Mouse (Mus musculus): Measurements from ENCODE around the gene 4930432K21Rik. TPM values are rescaled to one million over a fixed set of nuclear protein-coding genes. Genes with fewer than 3 reads are reported as not detected.

4930432K21Rik gene
- total RNA-seq, 2 experiments from 2014 or later: 0.33 to 0.37 TPM

DNA sequence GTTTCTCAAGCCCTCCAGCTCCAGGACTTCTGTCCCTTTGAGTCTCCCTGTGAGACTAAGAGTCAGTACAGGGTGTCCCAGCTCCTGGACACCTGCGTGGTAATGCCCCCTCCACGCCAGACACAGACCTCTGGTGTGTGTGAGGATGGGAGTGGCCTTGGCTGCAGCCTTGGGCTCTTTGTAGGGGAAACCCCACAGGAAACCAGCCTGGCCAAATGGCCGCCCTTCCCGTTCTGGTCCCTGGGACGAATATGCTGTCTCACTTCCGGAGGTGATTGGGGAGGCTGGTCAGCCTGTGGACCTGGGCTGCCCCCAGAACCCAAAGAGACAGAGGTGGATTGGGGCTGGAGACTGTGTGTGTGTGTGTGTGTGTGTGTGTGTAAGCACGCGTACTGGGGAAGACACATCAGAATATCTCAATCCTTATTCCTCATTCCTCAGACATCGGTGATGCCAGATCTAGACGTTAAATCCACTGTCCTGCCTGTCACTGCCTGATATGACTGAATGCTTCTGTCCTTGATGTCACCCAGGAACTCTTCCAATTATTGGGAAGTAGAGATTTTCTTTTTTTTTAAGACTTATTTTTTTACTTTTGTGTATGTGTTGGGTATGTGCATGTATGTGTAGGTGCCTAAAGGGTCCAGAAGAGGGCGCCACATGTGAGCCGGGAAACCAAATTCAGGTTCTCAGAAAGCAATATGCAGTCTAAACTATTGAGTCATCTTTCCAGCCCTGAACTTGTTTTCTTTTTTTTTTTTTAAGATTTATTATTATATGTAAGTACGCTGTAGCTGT lies 56.3 kb downstream of the 4930432K21Rik start:
- intact Hi-C loops (cut with DNase I): loop anchor here (5.0 kb wide), 1 partner anchor 458 kb away; the partner anchor contains the start of gene Ier2
- DNase-seq: peak; percentile 84 to 87

DNA sequence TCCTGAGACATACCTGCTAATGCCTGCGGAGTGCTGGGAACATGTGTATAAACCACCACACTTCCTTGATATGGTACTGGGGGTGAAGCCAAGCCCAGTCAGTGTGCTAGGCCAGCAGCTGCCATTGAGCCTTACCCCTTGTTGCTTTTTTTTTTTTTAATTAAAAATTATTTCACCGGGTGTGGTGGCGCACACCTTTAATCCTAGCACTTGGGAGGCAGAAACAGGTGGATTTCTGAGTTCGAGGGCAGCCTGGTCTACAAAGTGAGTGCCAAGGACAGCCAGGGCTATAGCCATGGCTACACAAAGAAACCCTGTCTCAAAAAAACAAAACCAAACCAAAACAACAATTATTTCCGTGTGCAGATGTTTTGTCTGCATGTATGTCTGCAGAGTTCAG lies 57.2 kb downstream of the 4930432K21Rik start:
- intact Hi-C loops (cut with DNase I): no loop called here

DNA sequence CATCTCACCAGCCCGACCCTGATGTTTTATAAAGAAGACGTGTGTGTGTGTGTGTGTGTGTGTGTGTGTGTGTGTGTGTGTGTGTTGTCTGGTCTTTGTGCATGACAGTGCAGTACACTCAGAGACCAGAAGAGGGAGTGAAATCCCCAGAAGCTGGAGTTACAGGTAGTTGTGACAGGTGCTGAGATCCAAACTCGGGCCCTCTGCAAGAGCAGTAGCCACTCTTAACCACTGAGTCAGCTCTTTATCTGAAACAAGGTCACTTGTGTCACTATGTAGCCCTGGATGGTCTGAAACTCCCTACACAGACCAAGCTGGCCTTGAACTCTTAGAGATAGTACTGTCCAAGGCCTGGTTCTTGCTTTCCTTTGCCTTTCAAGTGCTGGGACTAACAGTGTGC lies 58.8 kb downstream of the 4930432K21Rik start:
- DNase-seq: no peak
- intact Hi-C loops (cut with DNase I): no loop called here

More for the DNA sequence above, 57.2 kb downstream of the 4930432K21Rik start:
- no peak for DNase-seq

DNA sequence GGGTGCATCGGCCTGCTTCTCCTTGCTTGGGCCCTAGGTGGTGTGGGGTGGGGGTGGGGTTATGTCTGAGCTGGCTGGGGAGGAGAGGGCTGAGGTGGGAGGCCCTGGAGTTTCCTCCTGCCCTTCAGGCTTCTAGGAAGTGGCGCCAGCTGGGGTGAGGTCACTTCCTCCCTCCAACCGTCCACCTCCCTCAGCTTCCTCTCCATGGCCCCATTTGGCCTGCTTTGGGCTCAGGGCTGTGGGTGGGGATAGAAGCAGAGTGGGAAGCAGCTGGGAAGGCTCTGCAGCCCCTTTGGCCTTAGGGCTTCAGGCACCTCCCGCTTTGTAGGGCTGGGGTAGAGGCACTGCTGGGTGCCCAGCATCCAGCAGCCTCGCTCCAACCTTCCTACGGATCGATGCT lies 60.0 kb downstream of the 4930432K21Rik start:
- intact Hi-C loops (cut with DNase I): no loop called here
- peak; percentile 76 to 82 for DNase-seq

DNA sequence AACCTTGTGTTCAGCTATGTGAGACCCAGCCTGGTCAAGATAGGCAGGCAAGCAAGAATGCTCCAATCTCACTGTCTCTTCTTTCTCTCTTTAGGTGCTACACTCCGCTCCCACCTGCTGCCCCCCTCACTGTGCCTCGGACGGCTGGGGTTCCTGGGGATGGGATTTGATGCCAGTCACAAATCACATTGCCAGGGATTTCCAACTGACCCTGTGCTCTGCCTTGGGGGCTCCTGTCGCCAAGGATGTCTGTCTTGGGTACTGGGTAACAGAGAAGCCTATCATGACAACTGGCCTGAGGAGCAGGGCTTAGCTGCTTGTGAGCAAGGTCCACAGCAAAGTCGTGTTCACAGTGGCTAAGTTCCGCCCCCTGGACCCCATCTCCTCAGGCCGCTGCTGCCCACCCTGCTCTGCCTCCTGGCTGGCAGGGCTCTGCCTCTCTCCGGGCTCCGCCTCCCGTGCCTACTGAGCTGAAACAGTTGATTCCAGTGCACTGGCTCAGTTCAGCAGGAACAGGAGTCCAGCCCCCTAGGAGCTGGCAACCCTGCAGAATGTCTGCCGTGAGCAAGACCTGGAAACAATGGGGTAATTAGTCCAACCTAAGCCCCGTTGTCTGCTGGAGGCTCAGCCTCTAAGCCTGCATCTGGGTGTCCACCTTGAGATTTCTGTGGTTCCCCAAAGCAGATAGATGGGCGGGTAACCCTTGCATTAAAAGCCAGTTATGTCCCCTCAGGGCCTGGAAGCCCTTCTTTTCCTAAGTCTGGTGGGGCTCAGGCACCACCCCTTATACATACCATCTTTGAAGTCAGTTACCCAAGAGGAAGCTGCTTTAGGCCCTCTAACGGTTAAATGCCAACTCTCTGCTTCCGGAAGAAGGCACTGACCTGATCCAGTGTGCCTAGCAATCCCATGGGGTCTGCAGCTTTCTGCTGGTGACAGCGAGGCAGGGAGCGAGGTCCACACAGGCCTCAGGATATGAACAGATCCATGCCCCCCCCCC lies 60.9 kb downstream of the 4930432K21Rik start:
- no peak for DNase-seq

DNA sequence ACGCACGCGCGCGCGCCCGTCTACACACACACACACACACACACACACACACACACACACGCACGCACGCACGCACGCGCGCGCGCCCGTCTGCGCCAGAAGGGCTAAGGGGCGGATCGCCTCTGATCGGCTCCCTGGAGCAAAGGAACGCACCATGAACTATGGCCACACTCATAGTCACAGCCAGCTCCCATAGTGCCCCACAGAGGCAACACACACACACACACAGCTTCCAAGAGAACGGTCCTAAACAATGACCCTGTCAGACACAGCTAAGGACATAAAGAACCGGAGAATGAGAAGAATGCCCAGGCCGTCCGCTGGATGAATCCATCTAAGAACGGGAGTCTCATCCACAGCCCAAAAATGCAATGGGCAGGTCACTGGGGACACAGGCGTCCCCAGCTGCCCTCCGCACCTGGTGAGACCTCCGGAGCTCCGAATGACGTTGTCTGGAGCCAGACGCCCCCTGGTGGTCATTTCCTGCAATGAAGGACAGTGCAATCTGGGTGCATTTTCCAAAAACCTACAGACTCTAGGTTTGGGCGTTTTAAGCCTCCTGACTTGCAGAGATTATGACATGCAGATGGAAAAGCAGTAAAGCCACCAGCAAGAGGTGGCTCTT lies 62.5 kb downstream of the 4930432K21Rik start:
- DNase-seq: peak; percentile 84 to 92
- intact Hi-C loops (cut with DNase I): no loop called here

More for the DNA sequence above, 60.9 kb downstream of the 4930432K21Rik start:
- intact Hi-C loops (cut with DNase I): no loop called here

DNA sequence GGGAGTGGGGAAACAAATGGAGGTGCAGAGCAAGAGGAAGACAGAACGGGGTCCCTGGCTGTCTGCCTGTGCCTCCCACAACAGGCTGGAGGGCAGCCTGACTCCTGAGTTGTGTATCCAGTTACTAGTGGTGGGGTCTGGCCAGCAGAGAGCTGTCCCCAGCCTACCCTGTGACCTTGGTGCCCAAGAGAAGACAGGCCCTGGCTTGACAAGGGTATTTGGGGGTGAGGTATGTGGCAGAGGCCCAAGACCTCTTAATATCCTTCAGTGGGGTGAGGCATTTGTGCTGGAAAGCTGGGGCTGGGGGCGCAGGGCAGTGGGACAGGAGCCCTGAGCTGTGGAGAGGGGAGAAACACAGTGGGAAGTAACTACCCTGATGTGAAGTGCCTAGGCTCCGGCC lies 63.4 kb downstream of the 4930432K21Rik start:
- peak in 1 of 2 experiments; percentile 56 for DNase-seq
- intact Hi-C loops (cut with DNase I): loop anchor here (1.0 kb wide), 1 partner anchor 25 kb away; no protein-coding TSS in a partner anchor

DNA sequence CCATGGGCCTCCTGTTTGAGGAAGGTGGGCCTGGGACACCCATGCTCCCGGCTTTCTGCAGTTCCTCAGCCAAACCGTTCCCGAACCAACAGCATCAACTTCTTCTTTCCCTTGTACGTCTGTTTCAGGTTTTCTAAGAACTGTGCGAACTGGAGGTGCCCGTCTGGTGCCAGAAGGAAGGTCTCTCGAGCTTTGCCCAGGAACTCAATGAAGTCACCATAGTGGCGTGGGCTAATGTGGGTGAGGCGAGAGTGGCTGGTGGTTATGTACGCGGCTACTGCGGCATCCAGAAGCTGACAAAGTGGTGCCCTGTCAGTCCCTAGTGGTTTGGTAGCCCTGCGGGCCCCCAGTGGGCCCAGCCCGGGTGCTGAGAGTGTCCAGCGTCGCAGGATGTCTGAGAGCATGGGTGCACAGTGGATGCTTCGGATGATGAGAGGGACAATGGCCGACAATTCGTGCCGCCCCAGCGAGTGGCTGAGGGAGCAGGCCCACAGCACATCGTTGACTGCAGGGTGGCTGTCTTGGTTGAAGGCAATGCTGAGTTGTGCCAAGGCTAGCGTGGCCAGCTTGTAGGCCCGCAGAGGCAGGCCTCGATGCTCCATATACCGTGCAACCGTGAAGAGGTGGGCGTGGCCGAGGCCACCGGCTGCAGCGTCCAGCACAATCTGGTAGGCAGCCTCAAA lies 64.2 kb downstream of the 4930432K21Rik start:
- intact Hi-C loops (cut with DNase I): loop anchor here (1.0 kb wide), 1 partner anchor 26 kb away; no protein-coding TSS in a partner anchor
- no peak for DNase-seq

DNA sequence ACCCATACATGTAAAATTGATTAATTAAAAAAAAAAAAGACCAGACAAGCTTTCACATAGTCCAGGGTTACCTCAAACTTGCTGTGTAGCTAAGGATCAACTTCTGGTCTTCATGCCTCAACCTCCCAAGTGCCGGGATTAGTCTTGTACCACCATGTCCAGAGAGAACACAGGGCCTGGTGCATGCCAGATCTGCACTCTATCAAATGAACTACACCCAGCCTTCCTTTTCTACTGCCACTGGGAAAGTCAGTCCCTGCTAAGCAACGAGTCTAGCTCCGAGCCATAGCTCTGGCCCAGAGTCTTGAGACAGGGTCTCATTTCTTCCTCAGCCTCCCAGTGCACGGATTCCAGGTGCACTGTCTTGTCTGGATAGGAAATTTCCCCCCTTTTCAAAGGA lies 65.5 kb downstream of the 4930432K21Rik start:
- intact Hi-C loops (cut with DNase I): no loop called here
- DNase-seq: no peak

DNA sequence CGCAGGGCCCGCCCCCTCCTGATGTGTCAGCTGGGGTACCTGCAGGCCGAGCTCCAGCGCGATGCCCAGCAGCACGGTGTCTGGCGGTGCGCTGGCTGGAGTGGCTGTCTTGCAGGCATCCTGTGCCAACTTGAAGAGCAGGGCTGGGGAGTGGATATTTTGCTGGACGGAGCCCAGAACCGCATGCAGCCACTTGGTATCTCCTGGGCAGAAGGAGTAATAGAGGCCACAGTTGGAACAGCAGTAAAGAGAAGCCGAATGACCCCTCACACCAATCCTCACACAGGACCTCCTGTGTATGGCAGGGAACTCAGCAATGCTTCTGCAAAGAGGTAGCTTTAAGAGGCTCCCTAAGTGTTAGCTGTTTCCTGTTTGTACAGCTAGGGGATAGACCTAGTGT lies 69.4 kb downstream of the 4930432K21Rik start:
- no peak for DNase-seq
- intact Hi-C loops (cut with DNase I): no loop called here

DNA sequence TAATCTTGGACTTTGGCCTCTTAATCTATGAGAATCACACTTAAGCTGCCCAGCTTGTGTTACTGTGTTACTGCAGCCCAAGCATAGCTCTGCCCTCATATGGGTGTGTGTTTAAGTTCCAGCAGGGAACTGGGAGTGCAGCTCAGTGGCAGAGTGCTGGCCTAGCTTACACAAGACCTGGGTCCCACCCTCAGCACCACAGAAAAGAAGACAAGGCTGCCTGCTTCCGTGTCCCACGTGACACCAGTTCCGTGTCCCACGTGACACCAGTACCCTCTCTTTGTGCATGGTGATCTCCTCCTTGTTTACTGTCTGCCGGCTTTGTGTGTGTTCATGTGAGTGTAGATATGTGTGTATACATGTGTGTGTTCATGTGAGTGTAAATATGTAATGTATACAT lies 70.3 kb downstream of the 4930432K21Rik start:
- intact Hi-C loops (cut with DNase I): no loop called here
- no peak for DNase-seq

DNA sequence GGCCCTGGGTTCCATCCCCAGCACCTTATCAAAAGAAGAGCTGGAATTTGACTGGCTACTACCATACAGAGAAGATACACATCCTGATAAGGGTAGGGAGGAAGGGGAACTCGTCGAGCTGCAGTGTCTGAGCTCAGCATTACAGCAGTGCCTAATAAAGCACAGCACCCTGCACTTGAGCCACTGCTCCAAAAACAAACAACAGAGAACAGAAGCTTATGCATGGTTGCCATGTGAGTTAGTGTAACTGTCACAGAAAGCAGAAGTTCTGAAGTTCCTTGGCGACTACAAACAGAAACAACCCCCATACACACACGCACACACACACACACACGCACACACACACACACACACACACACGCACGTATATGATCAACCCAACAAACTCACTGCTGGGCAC lies 72.3 kb downstream of the 4930432K21Rik start:
- intact Hi-C loops (cut with DNase I): no loop called here
- no peak for DNase-seq

Small RNA genes within 50 kb of the gene (microRNA-seq; reads per million reads assigned to microRNA genes)
- gene Gm25110: 0 reads per million in 2 experiments
- 1,120 to 2,540 reads per million in 2 experiments for gene Mir181c
- gene Mir181d: 1,850 to 2,124 reads per million in 2 experiments
- 7,026 to 37,840 reads per million in 2 experiments for gene Mir23a
- 0 reads per million in 2 experiments for gene Mir24-2
- gene Mir27a: 126 to 2,010 reads per million in 2 experiments
- gene Mir3074-2: 0 reads per million in 2 experiments

Other genes with a start within 250 kb of the 4930432K21Rik start
- gene Adgrl1, start 247.9 kb upstream of the 4930432K21Rik start, total RNA-seq (2021): 10 to 100 TPM; 21.1 to 21.6 TPM
- gene Gm10644, start 192.8 kb upstream of the 4930432K21Rik start, total RNA-seq (2021): under 1 TPM; 0.22 to 0.91 TPM
- 1 to 10 TPM; 2.8 to 4.4 TPM for gene Asf1b, start 192.5 kb upstream of the 4930432K21Rik start, total RNA-seq (2021)
- 100 to 1,000 TPM; 386 to 395 TPM for gene Prkaca, start 175.0 kb upstream of the 4930432K21Rik start, total RNA-seq (2021)
- gene Samd1, start 150.4 kb upstream of the 4930432K21Rik start, total RNA-seq (2021): 10 to 100 TPM; 28.4 to 32.3 TPM
- under 1 TPM; 0.33 to 0.80 TPM for gene 1700067K01Rik, start 146.5 kb upstream of the 4930432K21Rik start, total RNA-seq (2021)
- 1 to 10 TPM; 1.8 to 2.3 TPM for gene 2210011C24Rik, start 135.9 kb upstream of the 4930432K21Rik start, total RNA-seq (2021)
- gene Palm3, start 126.6 kb upstream of the 4930432K21Rik start, total RNA-seq (2021): under 1 TPM; 0.26 to 0.27 TPM
- gene Il27ra, start 105.4 kb upstream of the 4930432K21Rik start, total RNA-seq (2021): 1 to 10 TPM; 4.2 to 5.8 TPM
- gene Rln3, start 103.0 kb upstream of the 4930432K21Rik start, total RNA-seq (2021): not detected
- gene Gm10643, start 82.9 kb upstream of the 4930432K21Rik start, total RNA-seq (2021): 1 to 10 TPM; 2.6 to 3.3 TPM
- gene Rfx1, start 81.2 kb upstream of the 4930432K21Rik start, total RNA-seq (2021): 10 to 100 TPM; 12.2 to 12.7 TPM
- 1 to 10 TPM; 9.7 to 9.8 TPM for gene Dcaf15, start 43.3 kb upstream of the 4930432K21Rik start, total RNA-seq (2021)
- under 1 TPM in 1 of 2 experiments, not detected in 1; 0.12 TPM for gene Podnl1, start 22.0 kb upstream of the 4930432K21Rik start, total RNA-seq (2021)
- 10 to 100 TPM; 12.8 to 13.5 TPM for gene Cc2d1a, start 89 bp upstream of the 4930432K21Rik start, total RNA-seq (2021)
- 1 to 10 TPM; 1.8 to 2.0 TPM for gene Nanos3, start 37.2 kb downstream of the 4930432K21Rik start, total RNA-seq (2021)
- 10 to 100 TPM in 1 of 2 experiments, 1 to 10 TPM in 1; 9.1 to 10.1 TPM for gene Zswim4, start 89.0 kb downstream of the 4930432K21Rik start, total RNA-seq (2021)
- gene D8Ertd738e, start 101.7 kb downstream of the 4930432K21Rik start, total RNA-seq (2021): 100 to 1,000 TPM; 213 to 217 TPM
- 10 to 100 TPM in 1 of 2 experiments, 1 to 10 TPM in 1; 7.6 to 12.5 TPM for gene Mri1, start 109.3 kb downstream of the 4930432K21Rik start, total RNA-seq (2021)
- gene Ccdc130, start 122.4 kb downstream of the 4930432K21Rik start, total RNA-seq (2021): 10 to 100 TPM in 1 of 2 experiments, 1 to 10 TPM in 1; 8.1 to 10.9 TPM
- 1 to 10 TPM; 4.4 to 4.7 TPM for gene Cacna1a, start 240.4 kb downstream of the 4930432K21Rik start, total RNA-seq (2021)

Data from heart, postnatal 14 days (tissue).